In genomic region chr7:73588351-73588906, GRCm38 (mm10) we compare ENCODE assay signal across 8 mouse cellular contexts. TPM values are rescaled to one million over a fixed set of nuclear protein-coding genes. Genes with fewer than 3 reads are reported as not detected.
A peak's percentile ranks its signal among the peaks of the same experiment; 100 is the strongest.
DNase-seq lines count a peak whose midpoint lies in the region; ATAC-seq and TF ChIP-seq lines count a peak whose summit lies in the region.

No protein-coding gene starts in this region.

- no peak overlapping the region for H3K9ac ChIP-seq in forebrain, embryonic 15.5 days (replicated peaks)
- H3K9ac ChIP-seq in forebrain, embryonic 16.5 days (replicated peaks; ENCODE audit: low read depth, low read length) = no peak overlapping the region
- no peak overlapping the region for H3K9ac ChIP-seq in kidney, postnatal 0 days (ENCODE audit: low read depth, low read length)
- H3K9ac ChIP-seq in stomach, embryonic 14.5 days (replicated peaks; ENCODE audit: low read depth, low read length) = no peak overlapping the region

- WGBS in forebrain, embryonic 15.5 days = 70% methylated on average over 8 of the region's 8 CpGs
- WGBS in forebrain, embryonic 16.5 days = 72% methylated on average over 8 of the region's 8 CpGs
- WGBS in spleen, adult 2 months = 82% methylated on average over 8 of the region's 8 CpGs
- 50% methylated on average over 8 of the region's 8 CpGs for WGBS in kidney, postnatal 0 days
- WGBS in stomach, embryonic 14.5 days = 61% methylated on average over 8 of the region's 8 CpGs

- H3K27me3 ChIP-seq in forebrain, embryonic 15.5 days = no peaks in the 10 kb centered on the region
- no peaks in the 10 kb centered on the region for H3K27me3 ChIP-seq in forebrain, embryonic 16.5 days (replicated peaks; ENCODE audit: control insufficient read depth, insufficient read depth, low read length)
- H3K27me3 ChIP-seq in spleen, adult 2 months (ENCODE audit: control insufficient read depth, insufficient read depth, low read length) = no peaks in the 10 kb centered on the region
- H3K27me3 ChIP-seq in kidney, postnatal 0 days (ENCODE audit: insufficient read depth, low read length) = no peaks in the 10 kb centered on the region
- no peaks in the 10 kb centered on the region for H3K27me3 ChIP-seq in stomach, embryonic 14.5 days (ENCODE audit: control insufficient read depth, insufficient read depth, low read length)

- peaks cover 33% of the 10 kb centered on the region for H3K4me1 ChIP-seq in forebrain, embryonic 15.5 days
- H3K4me1 ChIP-seq in forebrain, embryonic 16.5 days (replicated peaks; ENCODE audit: control insufficient read depth, insufficient read depth, low read length) = peaks cover 28% of the 10 kb centered on the region
- H3K4me1 ChIP-seq in spleen, adult 2 months (ENCODE audit: control insufficient read depth, insufficient read depth, insufficient read length) = peaks cover 17% of the 10 kb centered on the region; the same call in 1 of the 2 replicates
- peaks cover 34% of the 10 kb centered on the region for H3K4me1 ChIP-seq in kidney, postnatal 0 days (replicated peaks; ENCODE audit: insufficient read depth, low read length)
- peaks cover 34% of the 10 kb centered on the region for H3K4me1 ChIP-seq in stomach, embryonic 14.5 days (ENCODE audit: control insufficient read depth, insufficient read depth, low read length)

- H3K27ac ChIP-seq in forebrain, embryonic 15.5 days (replicated peaks) = peak overlapping the region; percentile 64; the same call in 1 of the 2 replicates
- no peak overlapping the region for H3K27ac ChIP-seq in forebrain, embryonic 16.5 days (ENCODE audit: low read length)
- 0 out of 2 replicates have a peak overlapping the region, but pooled peaks have one; percentile 49 for H3K27ac ChIP-seq in spleen, adult 2 months (ENCODE audit: insufficient read depth, low read length)
- peak overlapping the region; percentile 89 for H3K27ac ChIP-seq in kidney, postnatal 0 days
- peak overlapping the region; percentile 88 for H3K27ac ChIP-seq in stomach, embryonic 14.5 days (ENCODE audit: low read length)

- no peak for TF ChIP-seq POLR2A in spleen, adult 2 months (IDR thresholded peaks at IDR 0.05; ENCODE audit: low read depth, low read length)

- ATAC-seq in forebrain, embryonic 15.5 days (replicated peaks) = no peak
- no peak for ATAC-seq in forebrain, embryonic 16.5 days
- peak; percentile 83 for ATAC-seq in kidney, postnatal 0 days (replicated peaks; ENCODE audit: low FRiP score, low read depth)
- peak; percentile 43; the same call in 1 of the 2 replicates for ATAC-seq in stomach, embryonic 14.5 days (ENCODE audit: insufficient number of reproducible peaks, insufficient read depth, low FRiP score, low read depth)

- no peak overlapping the region for H3K4me3 ChIP-seq in forebrain, embryonic 15.5 days
- no peak overlapping the region for H3K4me3 ChIP-seq in forebrain, embryonic 16.5 days (replicated peaks; ENCODE audit: low read length)
- no peak overlapping the region for H3K4me3 ChIP-seq in spleen, adult 2 months (ENCODE audit: extremely low read depth, insufficient read depth, insufficient read length)
- no peak overlapping the region for H3K4me3 ChIP-seq in kidney, postnatal 0 days (replicated peaks; ENCODE audit: low read depth, low read length)
- H3K4me3 ChIP-seq in stomach, embryonic 14.5 days (ENCODE audit: low read depth, low read length) = no peak overlapping the region

- no peaks in the 10 kb centered on the region for H3K9me3 ChIP-seq in forebrain, embryonic 15.5 days
- H3K9me3 ChIP-seq in forebrain, embryonic 16.5 days (ENCODE audit: control insufficient read depth, low read length) = no peaks in the 10 kb centered on the region
- H3K9me3 ChIP-seq in kidney, postnatal 0 days (replicated peaks; ENCODE audit: low read length) = no peaks in the 10 kb centered on the region
- H3K9me3 ChIP-seq in stomach, embryonic 14.5 days (ENCODE audit: control insufficient read depth, low read depth, low read length) = no peaks in the 10 kb centered on the region

- DNase-seq in spleen, adult 2 months (ENCODE audit: low read depth in 1 of 2, low spot score in 2 of 2) = no peak
- DNase-seq in spleen, postnatal 14 days (ENCODE audit: low spot score in 2 of 2) = no peak
- DNase-seq in kidney, postnatal 0 days (ENCODE audit: low spot score) = no peak
- DNase-seq in spleen, postnatal 4 days (ENCODE audit: low spot score in 2 of 2) = no peak
- no peak for DNase-seq in urinary bladder, postnatal 4 days (ENCODE audit: low spot score in 2 of 2)

- no peak for TF ChIP-seq CTCF in spleen, adult 2 months (IDR thresholded peaks at IDR 0.05; ENCODE audit: extremely low read depth, insufficient read depth, insufficient read length, insufficient replicate concordance)
- TF ChIP-seq CTCF in kidney, postnatal 0 days (IDR thresholded peaks at IDR 0.05; ENCODE audit: low read depth) = no peak

- no peaks in the 10 kb centered on the region for H3K36me3 ChIP-seq in forebrain, embryonic 15.5 days
- no peaks in the 10 kb centered on the region for H3K36me3 ChIP-seq in forebrain, embryonic 16.5 days (ENCODE audit: control insufficient read depth, insufficient read depth)
- H3K36me3 ChIP-seq in spleen, adult 2 months (ENCODE audit: control insufficient read depth, insufficient read depth, low read length) = no peaks in the 10 kb centered on the region
- no peaks in the 10 kb centered on the region for H3K36me3 ChIP-seq in kidney, postnatal 0 days (ENCODE audit: insufficient read depth, low read length)
- no peaks in the 10 kb centered on the region for H3K36me3 ChIP-seq in stomach, embryonic 14.5 days (ENCODE audit: control insufficient read depth, insufficient read depth, low read length)

- H3K4me2 ChIP-seq in forebrain, embryonic 15.5 days (replicated peaks) = no peak overlapping the region
- H3K4me2 ChIP-seq in forebrain, embryonic 16.5 days (ENCODE audit: low read length) = no peak overlapping the region
- H3K4me2 ChIP-seq in kidney, postnatal 0 days (ENCODE audit: low read length) = no peak overlapping the region
- H3K4me2 ChIP-seq in stomach, embryonic 14.5 days (replicated peaks; ENCODE audit: low read depth, low read length) = no peak overlapping the region

RNA-seq across cellular contexts. Expression of gene Chd2, which starts 46.8 kb away (rescaled TPM):
- 58.0 and 67.1 TPM in 2 replicates for polyA plus RNA-seq in forebrain, embryonic 15.5 days (2015; fragmentation: Nextera tagmentation; extraction: Ambion mirVana)
- 56.8 and 60.2 TPM in 2 replicates for polyA plus RNA-seq in forebrain, embryonic 16.5 days (2015; fragmentation: Nextera tagmentation; extraction: Ambion mirVana)
- 48.6 and 52.5 TPM in 2 replicates for polyA plus RNA-seq in spleen, adult 2 months (2012; rRNA removed)
- 41.6 and 44.1 TPM in 2 replicates for polyA plus RNA-seq in kidney, postnatal 0 days (2015; fragmentation: Nextera tagmentation; extraction: Ambion mirVana)
- polyA plus RNA-seq in stomach, embryonic 14.5 days (2014; fragmentation: Nextera tagmentation; extraction: Ambion mirVana) = 71.0 and 77.2 TPM in 2 replicates

Comparison
In these comparisons a context has a peak if more than half of its experiments do, and no peak if none do; other contexts are left out.
1. ATAC-seq: peak in kidney, postnatal 0 days (single experiment) and stomach, embryonic 14.5 days (single experiment); none in forebrain, embryonic 15.5 days (single experiment) and forebrain, embryonic 16.5 days (single experiment).